Mouse (Mus musculus) T-helper 17 cell (primary cell): Measurements from ENCODE around the gene Ttc9b.

ENCODE experiments used
- in situ Hi-C, 2 experiments: fragments of 300-600 bp; cut with MboI, MseI; formaldehyde crosslinking; loops; 1 replicate in 1 of 2; 2 replicates in 1 of 2; pipeline ENCODE4 v1.15.1; 2025; ENCODE audit warnings: high pct_unique_total_duplicates in 2 of 2

Gene Ttc9b

GRCm38 (mm10) chr7:27687043-27687442, 33.3 kb downstream of the Ttc9b start:
- in situ Hi-C loops, result no loop called here

GRCm38 (mm10) chr7:27687836-27688235, 34.1 kb downstream of the Ttc9b start:
- in situ Hi-C loops, result no loop called here

GRCm38 (mm10) chr7:27688246-27688788, 34.6 kb downstream of the Ttc9b start:
- in situ Hi-C loops, result no loop called here

- in situ Hi-C loops, result no loop called here
Observed at GRCm38 (mm10) chr7:27688815-27689612, 35.3 kb downstream of the Ttc9b start, which contains the start of gene Zfp607b. Gene Zfp607b, plus strand, starts transcription at chr7:27689340.

GRCm38 (mm10) chr7:27691076-27691475, 37.4 kb downstream of the Ttc9b start:
- in situ Hi-C loops, result loop anchor here in 1 of 2 experiments (5.0 kb wide), 1 partner anchor 36 kb away; no protein-coding TSS in a partner anchor

- in situ Hi-C loops, result loop anchor here in 1 of 2 experiments (5.0 kb wide), 1 partner anchor 276 kb away; no protein-coding TSS in a partner anchor
Observed at GRCm38 (mm10) chr7:27696711-27697110, 43.0 kb downstream of the Ttc9b start.
